Mouse (Mus musculus) adrenal gland, adult 18-20 months (tissue): Measurements from ENCODE around the gene Pibf1. TPM values are rescaled to one million over a fixed set of nuclear protein-coding genes. Genes with fewer than 3 reads are reported as not detected.

Experiments used
- DNase-seq, 2 experiments: peaks; one replicate each; pipeline ENCODE4 v3.0.0; 2021 to 2022; ENCODE audit warnings: low spot score in 2 of 2
- long read RNA-seq, 2 experiments: library from polyadenylated mRNA; stranded (forward); transcript quantifications; one replicate each; pipeline ENCODE4 v2.0.0; 2021
- total RNA-seq, 2 experiments: library from RNA; stranded (reverse); gene quantifications; 1 replicate in 1 of 2; 2 replicates in 1 of 2; pipeline ENCODE4 v1.2.3; 2021

Pibf1 gene
- 1 to 10 TPM; 7.2 to 8.0 TPM for total RNA-seq
- long read RNA-seq, experiment 1, partial matches to known transcripts, result 0 of 4 reads
- long read RNA-seq, experiment 1, other reads (novel, unspliced or antisense), result 0 of 4 reads
- long read RNA-seq, experiment 2, transcript Pibf1-201 (18 exons, 2,797 nt), result major isoform, 8 of 11 reads
- long read RNA-seq, experiment 2, partial matches to known transcripts, result 0 of 11 reads
- long read RNA-seq, experiment 2, other reads (novel, unspliced or antisense), result 3 of 11 reads

GRCm38 (mm10) chr14:99099267-99099966, at the start of gene Pibf1, which contains the start of gene Dis3:
Pibf1 (plus strand) TSS chr14:99099424.
Dis3 (minus strand) TSS chr14:99099770.
- peak; percentile 97 to 99 for DNase-seq

DNA sequence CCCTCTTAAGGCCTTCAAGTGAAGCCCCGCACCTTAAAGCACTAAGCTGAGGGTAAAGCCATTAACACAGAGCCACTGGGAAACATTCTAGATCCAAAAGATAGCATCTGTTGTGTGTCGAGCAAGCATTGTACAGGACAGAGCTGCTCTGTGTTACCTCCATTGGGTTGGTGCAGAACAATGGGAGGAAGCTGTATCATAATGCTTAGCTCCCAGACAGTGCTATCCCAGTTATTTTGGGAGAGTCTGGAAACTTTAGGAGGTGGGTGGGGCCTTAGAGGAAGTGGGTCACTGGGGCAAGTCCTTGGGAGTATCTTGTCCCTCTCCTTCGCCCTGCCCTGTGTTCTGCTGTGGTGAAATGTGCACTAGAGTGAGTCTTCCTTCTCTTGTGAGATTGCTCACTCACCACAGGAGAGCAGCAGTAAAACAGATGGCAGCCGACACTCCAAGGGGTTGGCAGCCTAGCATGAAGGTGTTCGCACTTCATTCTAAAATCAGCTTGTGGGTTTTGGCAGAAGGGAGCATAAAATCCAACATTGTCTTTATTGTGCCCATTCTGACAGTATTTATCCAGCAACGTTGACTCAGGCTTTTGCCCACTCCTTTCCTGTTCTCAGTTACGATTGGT, 40.2 kb upstream of the Pibf1 start:
- DNase-seq, result no peak

- no peak for DNase-seq
Measured at GRCm38 (mm10) chr14:99060616-99061015, 38.6 kb upstream of the Pibf1 start.

- no peak for DNase-seq
Measured at GRCm38 (mm10) chr14:99063091-99063490, 36.1 kb upstream of the Pibf1 start.

GRCm38 (mm10) chr14:99071146-99071545, 28.1 kb upstream of the Pibf1 start:
- no peak for DNase-seq

GRCm38 (mm10) chr14:99088947-99089346, 10.3 kb upstream of the Pibf1 start:
- no peak for DNase-seq

GRCm38 (mm10) chr14:99099967-99100587, 853 bp downstream of the Pibf1 start:
- DNase-seq, result no peak

GRCm38 (mm10) chr14:99103050-99103449, 3.8 kb downstream of the Pibf1 start:
- no peak for DNase-seq

GRCm38 (mm10) chr14:99104542-99105123, 5.4 kb downstream of the Pibf1 start:
- DNase-seq, result no peak

GRCm38 (mm10) chr14:99106671-99107070, 7.4 kb downstream of the Pibf1 start:
- no peak for DNase-seq

DNA sequence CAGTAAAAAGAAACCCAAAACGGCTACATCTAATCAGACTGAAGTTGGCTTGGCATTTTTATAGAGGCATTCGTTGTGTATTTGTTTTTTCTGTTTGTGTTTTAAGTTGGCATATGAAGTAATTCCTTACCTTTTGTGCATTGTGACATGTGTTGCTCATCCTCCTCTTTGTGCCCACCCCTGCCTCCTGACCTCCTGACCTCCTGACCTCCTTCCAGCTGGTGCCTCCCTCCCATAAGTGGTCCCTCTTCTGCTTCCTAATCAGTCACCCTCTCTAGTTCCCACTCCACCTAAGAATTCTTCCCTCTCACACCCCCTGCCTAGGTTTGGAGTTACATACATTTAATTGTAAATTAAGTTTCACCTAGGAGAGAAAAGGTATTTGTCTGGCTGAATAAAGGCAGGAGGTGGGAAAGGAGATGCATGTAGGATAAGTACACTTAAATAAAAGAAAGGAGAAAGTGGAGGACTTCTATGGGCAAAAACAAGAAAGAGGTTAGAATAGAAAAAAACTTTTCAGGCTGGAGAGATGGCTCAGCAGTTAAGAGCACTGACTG, 8.5 kb downstream of the Pibf1 start:
- no peak for DNase-seq

DNA sequence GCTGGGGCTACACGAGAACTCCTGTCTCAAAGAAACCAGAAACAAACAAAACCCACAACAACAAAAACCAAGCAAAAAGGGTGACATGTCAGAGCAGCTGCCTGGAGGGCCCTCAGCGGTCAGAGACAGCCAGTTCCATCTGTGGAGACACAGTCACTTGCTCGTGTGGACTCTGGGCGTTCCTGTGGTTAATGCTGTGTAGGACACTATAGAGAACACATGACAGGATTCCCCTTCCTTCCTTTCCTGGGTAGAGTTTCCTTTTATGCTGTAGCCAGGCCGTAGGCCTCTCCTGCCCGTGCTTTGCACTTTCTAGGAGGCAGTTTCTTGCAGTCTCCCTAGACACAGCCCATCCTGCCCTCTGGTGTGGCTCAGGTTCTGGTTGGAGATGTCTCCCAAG, 9.5 kb downstream of the Pibf1 start:
- no peak for DNase-seq

DNA sequence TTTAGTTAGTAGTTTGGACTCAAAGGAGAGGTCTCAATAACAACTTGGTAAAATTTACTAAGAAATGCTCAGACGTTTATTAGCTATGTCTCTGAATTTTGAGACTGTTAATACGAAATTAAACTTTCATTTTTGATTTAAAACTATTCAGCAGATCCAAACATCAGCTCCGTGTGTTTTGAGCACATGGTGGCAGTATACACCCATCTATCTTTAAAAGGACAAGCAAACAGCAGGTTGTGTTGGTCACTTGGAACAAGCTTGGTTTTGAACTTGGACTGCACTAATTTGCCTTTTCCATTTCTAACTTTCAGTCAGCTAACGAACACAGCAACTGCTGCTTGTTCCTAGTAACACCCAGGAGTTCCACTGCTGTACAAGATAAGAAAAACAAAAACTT, 18.4 kb downstream of the Pibf1 start:
- no peak for DNase-seq

DNA sequence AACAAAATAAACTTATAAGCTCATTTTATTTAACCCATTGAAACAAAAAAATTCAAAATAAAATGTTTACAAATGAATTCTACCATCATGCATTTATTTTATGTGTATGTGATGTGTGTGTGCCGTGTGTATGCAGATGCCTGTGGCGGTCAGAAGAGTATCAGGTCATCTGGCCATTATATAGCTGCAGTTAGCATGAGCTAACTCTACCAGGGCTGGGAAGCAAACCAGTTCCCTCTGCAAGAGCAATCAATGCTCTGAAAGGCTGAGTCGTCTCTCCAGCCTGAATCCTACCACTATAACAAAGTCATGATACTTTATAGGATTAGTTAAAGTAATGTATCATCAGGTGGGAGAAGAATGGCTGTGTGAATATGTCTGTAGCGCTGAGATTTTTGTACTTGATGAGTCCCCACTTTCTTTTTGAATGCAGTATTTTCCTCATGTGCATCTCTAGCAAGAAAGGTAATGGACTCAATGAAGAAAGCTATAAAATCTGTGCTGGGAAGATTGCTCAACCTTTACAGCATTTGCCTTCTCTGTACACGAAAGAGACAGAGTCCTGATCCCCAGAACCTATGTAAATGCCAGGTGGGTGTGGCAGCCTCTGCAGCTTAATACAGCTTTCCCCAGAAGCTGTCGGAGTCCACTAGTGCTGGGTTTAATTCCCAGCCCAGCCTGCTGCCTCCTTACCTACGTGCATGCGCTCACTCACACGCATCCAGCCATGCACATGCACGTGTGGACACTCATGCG, 22.5 kb downstream of the Pibf1 start:
- DNase-seq, result no peak

GRCm38 (mm10) chr14:99124076-99124475, 24.9 kb downstream of the Pibf1 start:
- DNase-seq, result no peak

DNA sequence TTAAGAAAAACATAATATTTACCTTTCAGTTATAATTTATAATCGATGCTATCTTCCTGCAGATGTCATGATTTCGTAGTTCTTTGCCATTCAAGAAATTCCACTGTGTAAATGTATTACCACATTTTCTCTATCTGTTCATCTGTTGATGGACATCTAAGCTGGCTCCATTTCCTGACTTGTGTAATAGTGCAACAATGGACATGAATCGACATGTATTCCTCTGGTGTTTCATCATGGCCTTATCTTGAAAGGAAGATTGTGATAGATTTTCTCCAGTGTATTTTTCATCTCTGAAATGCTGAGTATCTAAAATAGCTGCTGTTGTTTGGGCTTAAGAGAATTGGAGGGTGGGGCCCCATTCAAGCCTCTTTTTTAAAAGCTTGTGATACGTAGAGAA, 27.5 kb downstream of the Pibf1 start:
- DNase-seq, result no peak

DNA sequence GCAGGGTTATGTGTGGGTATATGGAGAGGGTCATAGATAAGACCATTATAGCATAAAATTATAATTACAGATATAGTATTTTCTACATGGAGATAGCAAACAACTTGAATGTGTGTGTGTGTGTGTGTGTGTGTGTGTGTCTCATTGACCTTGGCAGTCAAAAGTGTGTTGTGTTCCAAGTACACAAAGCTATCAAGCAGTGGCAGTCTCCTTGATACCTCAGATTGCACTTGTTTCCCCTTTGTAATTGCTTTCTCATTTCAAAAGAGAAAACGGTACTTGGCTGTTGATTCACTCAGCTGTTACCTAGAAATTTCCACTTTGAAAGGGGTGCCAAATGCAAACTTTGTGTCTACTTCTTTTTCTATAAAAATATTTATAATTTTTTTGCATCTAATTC, 28.3 kb downstream of the Pibf1 start:
- DNase-seq, result no peak

- DNase-seq, result no peak
Measured at GRCm38 (mm10) chr14:99129050-99129449, 29.8 kb downstream of the Pibf1 start.

DNA sequence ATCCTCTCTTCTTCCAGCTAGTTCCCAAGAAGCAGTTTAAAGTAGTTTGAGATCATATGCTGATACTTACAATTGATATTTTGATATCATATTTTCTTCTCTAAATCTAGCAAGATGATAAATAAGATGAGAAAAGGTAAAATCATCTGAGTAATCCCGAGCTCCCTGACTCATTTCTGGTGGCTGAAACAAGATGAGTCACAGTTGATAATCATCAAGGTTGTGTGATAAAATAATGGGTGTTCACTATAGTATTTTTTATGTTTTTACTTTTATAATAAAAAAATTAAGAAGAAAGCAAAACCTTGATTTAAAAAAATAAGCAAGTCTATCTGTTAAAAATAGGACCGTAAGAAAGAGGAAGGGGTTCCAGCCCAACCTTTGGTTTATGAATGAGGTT, 34.8 kb downstream of the Pibf1 start:
- no peak for DNase-seq

GRCm38 (mm10) chr14:99135761-99136160, 36.5 kb downstream of the Pibf1 start:
- no peak for DNase-seq
